Mouse (Mus musculus) hindbrain, embryonic 12.5 days (tissue): Measurements from ENCODE around the gene Fam198a. TPM values are rescaled to one million over a fixed set of nuclear protein-coding genes. Genes with fewer than 3 reads are reported as not detected.

Experiments used
- ATAC-seq: fragments of 200-750 bp; cut with Nextera tagmentation; 2 replicates; pipeline ENCODE4 v1.8.0; 2017; ENCODE audit warnings: moderate TSS enrichment; ENCODE audit not compliant: low FRiP score
- H3K27ac ChIP-seq: fragments of 300-500 bp; sonication (generic); 2 replicates; pipeline ENCODE4 v1.5.1; 2016; ENCODE audit warnings: mild to moderate bottlenecking
- H3K27me3 ChIP-seq: fragments of 300-500 bp; sonication (generic); 2 replicates; pipeline ENCODE4 v1.6.1; 2016; ENCODE audit warnings: mild to moderate bottlenecking
- H3K36me3 ChIP-seq: fragments of 300-500 bp; sonication (generic); 2 replicates; pipeline ENCODE4 v1.6.1; 2016; ENCODE audit warnings: mild to moderate bottlenecking
- H3K4me1 ChIP-seq: fragments of 300-500 bp; sonication (generic); 2 replicates; pipeline ENCODE4 v1.6.1; 2016
- H3K4me2 ChIP-seq: fragments of 300-500 bp; sonication (generic); replicated peaks from 2 replicates; pipeline ENCODE4 v1.6.1; 2016; ENCODE audit warnings: mild to moderate bottlenecking
- H3K4me3 ChIP-seq: fragments of 300-500 bp; sonication (generic); 2 replicates; pipeline ENCODE4 v1.5.1; 2016; ENCODE audit warnings: mild to moderate bottlenecking
- H3K9ac ChIP-seq: fragments of 300-500 bp; sonication (generic); 2 replicates; pipeline ENCODE4 v1.6.1; 2016; ENCODE audit warnings: mild to moderate bottlenecking, moderate library complexity
- H3K9me3 ChIP-seq: fragments of 300-500 bp; sonication (generic); replicated peaks from 2 replicates; pipeline ENCODE4 v1.6.1; 2016; ENCODE audit warnings: mild to moderate bottlenecking
- WGBS: fragments of 180-500 bp; shearing (Covaris S2); methylation state at CpG from one replicate; pipeline ENCODE4 v1.1.7; 2016; 5-methylcytosine and 5-hydroxymethylcytosine counted together
- polyA plus RNA-seq: library from polyadenylated mRNA; unstranded; fragments of >200 nt; fragmentation: Nextera tagmentation; extraction: Ambion mirVana; gene quantifications from 2 replicates; pipeline ENCODE4 v1.2.1, GENCODE M21; 2016

Fam198a gene
- polyA plus RNA-seq, 1 experiment from 2014 or later, result 1.8 TPM

DNA sequence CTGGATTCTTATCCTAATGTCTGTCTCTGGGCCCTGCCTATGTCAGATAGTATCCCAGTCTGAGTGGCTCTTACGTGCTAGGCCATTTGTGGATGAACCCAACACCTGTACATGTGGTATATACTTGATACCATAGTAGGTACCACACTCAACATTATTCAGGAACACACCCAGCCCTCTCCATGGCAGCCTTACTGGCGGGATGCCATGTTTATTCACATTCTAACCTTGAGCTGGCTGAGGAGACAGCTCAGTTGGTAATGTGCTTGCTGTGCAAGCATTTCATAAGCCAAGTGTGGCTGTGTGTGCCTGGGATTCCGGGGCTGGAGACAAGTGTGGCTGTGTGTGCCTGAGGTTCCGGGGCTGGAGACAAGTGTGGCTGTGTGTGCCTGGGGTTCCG, 17.5 kb downstream of the Fam198a start:
- 83% methylated on average over 5 of the region's 5 CpGs for WGBS
- H3K9ac ChIP-seq, result no peak overlapping the region

GRCm38 (mm10) chr9:121969841-121970381, 19.1 kb downstream of the Fam198a start:
- no peak overlapping the region for H3K4me3 ChIP-seq
- H3K27ac ChIP-seq, result peak overlapping the region; percentile 3
- H3K9ac ChIP-seq, result no peak overlapping the region
- 54% methylated on average over 5 of the region's 5 CpGs for WGBS
- H3K4me2 ChIP-seq, result no peak overlapping the region
- H3K9me3 ChIP-seq, result no peaks in the 10 kb centered on the region
- H3K27me3 ChIP-seq, result no peaks in the 10 kb centered on the region
- H3K4me1 ChIP-seq, result no peaks in the 10 kb centered on the region; the same call in 1 of the 2 replicates
- ATAC-seq, result no peak
- H3K36me3 ChIP-seq, result no peaks in the 10 kb centered on the region

More for the DNA sequence above, 17.5 kb downstream of the Fam198a start:
- Histone ChIP-seq H3K27ac (no peak overlapping the region), H3K4me3 (no peak overlapping the region), H3K36me3 (no peaks in the 10 kb centered on the region), H3K9me3 (no peaks in the 10 kb centered on the region), H3K27me3 (no peaks in the 10 kb centered on the region), H3K4me1 (no peaks in the 10 kb centered on the region; the same call in 1 of the 2 replicates), H3K4me2 (no peak overlapping the region)
- no peak for ATAC-seq

GRCm38 (mm10) chr9:121973207-121973606, 22.4 kb downstream of the Fam198a start:
- H3K9ac ChIP-seq, result no peak overlapping the region
- no peak overlapping the region for H3K27ac ChIP-seq
- H3K4me2 ChIP-seq, result no peak overlapping the region
- no peaks in the 10 kb centered on the region for H3K27me3 ChIP-seq
- no peak for ATAC-seq
- no peak overlapping the region for H3K4me3 ChIP-seq
- H3K36me3 ChIP-seq, result no peaks in the 10 kb centered on the region
- H3K9me3 ChIP-seq, result no peaks in the 10 kb centered on the region
- 63% methylated on average over 1 of the region's 1 CpGs for WGBS
- H3K4me1 ChIP-seq, result no peaks in the 10 kb centered on the region; the same call in 1 of the 2 replicates

- no peak overlapping the region for H3K9ac ChIP-seq
- H3K27ac ChIP-seq, result no peak overlapping the region
- no peaks in the 10 kb centered on the region for H3K9me3 ChIP-seq
- WGBS, result 85% methylated on average over 12 of the region's 12 CpGs
- no peak for ATAC-seq
- H3K4me2 ChIP-seq, result no peak overlapping the region
- no peak overlapping the region for H3K4me3 ChIP-seq
- no peaks in the 10 kb centered on the region; the same call in 1 of the 2 replicates for H3K4me1 ChIP-seq
- H3K36me3 ChIP-seq, result no peaks in the 10 kb centered on the region
- H3K27me3 ChIP-seq, result no peaks in the 10 kb centered on the region
These were observed 23.6 kb downstream of the Fam198a start for GRCm38 (mm10) chr9:121974141-121974986.

DNA sequence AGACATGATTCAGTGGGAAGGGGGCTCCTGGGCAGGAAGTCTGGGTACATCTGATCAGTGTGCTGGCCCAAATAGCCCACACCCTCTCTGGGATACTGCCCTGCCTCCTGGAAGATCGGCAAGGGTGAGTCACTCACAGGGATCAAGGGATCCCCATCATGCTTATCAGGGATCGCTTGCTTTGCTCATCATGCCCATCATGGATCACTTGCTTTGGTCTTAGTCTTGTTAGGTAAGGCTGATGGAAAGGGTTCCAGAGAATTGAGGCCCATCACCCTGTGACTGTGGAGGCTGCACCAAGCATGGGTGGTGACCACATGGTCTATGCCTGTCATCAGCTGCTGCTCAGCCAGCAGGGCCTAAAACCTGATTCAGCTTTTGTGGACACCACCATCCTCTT, 24.5 kb downstream of the Fam198a start:
- WGBS, result 93% methylated on average over 2 of the region's 2 CpGs
- ATAC-seq, result no peak
- Histone ChIP-seq H3K27ac (no peak overlapping the region), H3K27me3 (no peaks in the 10 kb centered on the region), H3K9me3 (no peaks in the 10 kb centered on the region), H3K4me1 (no peaks in the 10 kb centered on the region), H3K4me2 (no peak overlapping the region), H3K4me3 (no peak overlapping the region), H3K9ac (no peak overlapping the region), H3K36me3 (no peaks in the 10 kb centered on the region)

DNA sequence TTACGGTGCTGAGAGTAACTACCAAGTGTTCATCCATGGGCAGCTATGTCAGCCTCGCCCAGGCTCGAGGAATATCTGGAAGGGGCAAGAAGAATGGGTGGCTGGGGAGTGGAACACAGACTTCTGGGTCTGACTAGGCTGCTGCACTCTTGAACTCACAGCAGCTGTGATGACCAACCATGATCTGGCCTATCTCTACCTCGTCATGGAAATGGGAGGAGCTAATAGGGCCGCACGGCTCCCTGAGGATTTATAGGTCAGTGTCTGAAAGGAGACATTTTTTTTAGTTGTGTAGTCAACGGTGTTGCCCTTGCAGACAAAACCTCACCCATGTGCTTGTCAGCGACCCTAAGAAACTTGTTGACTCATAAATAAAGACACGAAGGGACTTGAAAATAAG, 30.3 kb downstream of the Fam198a start:
- 88% methylated on average over 9 of the region's 9 CpGs for WGBS
- Histone ChIP-seq H3K4me1 (peaks cover 5% of the 10 kb centered on the region), H3K27me3 (no peaks in the 10 kb centered on the region), H3K4me3 (no peak overlapping the region), H3K36me3 (peaks cover 12% of the 10 kb centered on the region), H3K9me3 (no peaks in the 10 kb centered on the region), H3K4me2 (no peak overlapping the region), H3K9ac (no peak overlapping the region), H3K27ac (no peak overlapping the region)
- no peak for ATAC-seq

- no peak for ATAC-seq
- Histone ChIP-seq H3K4me3 (no peak overlapping the region), H3K27ac (no peak overlapping the region), H3K9me3 (no peaks in the 10 kb centered on the region), H3K4me2 (no peak overlapping the region), H3K4me1 (peaks cover 5% of the 10 kb centered on the region), H3K9ac (no peak overlapping the region), H3K36me3 (peaks cover 12% of the 10 kb centered on the region), H3K27me3 (no peaks in the 10 kb centered on the region)
- 83% methylated on average over 10 of the region's 10 CpGs for WGBS
These were observed 30.8 kb downstream of the Fam198a start for GRCm38 (mm10) chr9:121981466-121982105.

DNA sequence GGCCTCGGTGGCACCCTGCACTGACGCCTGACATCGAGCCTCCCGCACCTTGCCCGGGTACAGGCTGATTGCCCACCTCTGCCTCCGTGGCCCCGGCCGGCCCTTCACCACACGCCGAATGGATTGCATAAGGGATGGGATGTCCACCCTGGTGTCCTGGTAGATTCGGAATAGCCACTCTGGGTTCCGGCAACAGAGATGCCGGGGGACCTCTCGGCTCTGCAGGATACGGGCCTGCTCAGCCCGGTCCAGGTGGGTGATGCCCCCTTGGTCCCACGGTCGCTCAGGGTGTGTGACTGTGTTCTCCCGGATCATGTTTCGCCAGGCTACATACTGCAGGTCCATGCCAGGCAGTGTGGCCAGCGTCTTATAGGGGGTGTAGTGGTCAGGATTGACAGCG, 31.4 kb downstream of the Fam198a start:
- H3K4me2 ChIP-seq, result no peak overlapping the region
- WGBS, result 92% methylated on average over 22 of the region's 22 CpGs
- H3K36me3 ChIP-seq, result peaks cover 12% of the 10 kb centered on the region
- no peak overlapping the region for H3K9ac ChIP-seq
- no peak for ATAC-seq
- H3K27me3 ChIP-seq, result no peaks in the 10 kb centered on the region
- peaks cover 5% of the 10 kb centered on the region for H3K4me1 ChIP-seq
- H3K9me3 ChIP-seq, result no peaks in the 10 kb centered on the region
- no peak overlapping the region for H3K4me3 ChIP-seq
- no peak overlapping the region for H3K27ac ChIP-seq

GRCm38 (mm10) chr9:121982665-121983064, 31.9 kb downstream of the Fam198a start:
- ATAC-seq, result no peak
- 90% methylated on average over 15 of the region's 15 CpGs for WGBS
- H3K9ac ChIP-seq, result no peak overlapping the region

GRCm38 (mm10) chr9:121983504-121983903, 32.7 kb downstream of the Fam198a start:
- Histone ChIP-seq H3K27ac (no peak overlapping the region), H3K4me2 (no peak overlapping the region), H3K36me3 (peaks cover 12% of the 10 kb centered on the region), H3K4me3 (no peak overlapping the region), H3K4me1 (peaks cover 5% of the 10 kb centered on the region), H3K9ac (no peak overlapping the region), H3K9me3 (no peaks in the 10 kb centered on the region), H3K27me3 (no peaks in the 10 kb centered on the region)
- peak; percentile 46; the same call in 1 of the 2 replicates for ATAC-seq
- WGBS, result 57% methylated on average over 15 of the region's 15 CpGs

More at GRCm38 (mm10) chr9:121982665-121983064, 31.9 kb downstream of the Fam198a start:
- no peak overlapping the region for H3K4me2 ChIP-seq
- no peaks in the 10 kb centered on the region for H3K27me3 ChIP-seq
- no peak overlapping the region for H3K4me3 ChIP-seq
- peaks cover 5% of the 10 kb centered on the region for H3K4me1 ChIP-seq
- no peak overlapping the region for H3K27ac ChIP-seq
- H3K9me3 ChIP-seq, result no peaks in the 10 kb centered on the region
- H3K36me3 ChIP-seq, result peaks cover 12% of the 10 kb centered on the region

DNA sequence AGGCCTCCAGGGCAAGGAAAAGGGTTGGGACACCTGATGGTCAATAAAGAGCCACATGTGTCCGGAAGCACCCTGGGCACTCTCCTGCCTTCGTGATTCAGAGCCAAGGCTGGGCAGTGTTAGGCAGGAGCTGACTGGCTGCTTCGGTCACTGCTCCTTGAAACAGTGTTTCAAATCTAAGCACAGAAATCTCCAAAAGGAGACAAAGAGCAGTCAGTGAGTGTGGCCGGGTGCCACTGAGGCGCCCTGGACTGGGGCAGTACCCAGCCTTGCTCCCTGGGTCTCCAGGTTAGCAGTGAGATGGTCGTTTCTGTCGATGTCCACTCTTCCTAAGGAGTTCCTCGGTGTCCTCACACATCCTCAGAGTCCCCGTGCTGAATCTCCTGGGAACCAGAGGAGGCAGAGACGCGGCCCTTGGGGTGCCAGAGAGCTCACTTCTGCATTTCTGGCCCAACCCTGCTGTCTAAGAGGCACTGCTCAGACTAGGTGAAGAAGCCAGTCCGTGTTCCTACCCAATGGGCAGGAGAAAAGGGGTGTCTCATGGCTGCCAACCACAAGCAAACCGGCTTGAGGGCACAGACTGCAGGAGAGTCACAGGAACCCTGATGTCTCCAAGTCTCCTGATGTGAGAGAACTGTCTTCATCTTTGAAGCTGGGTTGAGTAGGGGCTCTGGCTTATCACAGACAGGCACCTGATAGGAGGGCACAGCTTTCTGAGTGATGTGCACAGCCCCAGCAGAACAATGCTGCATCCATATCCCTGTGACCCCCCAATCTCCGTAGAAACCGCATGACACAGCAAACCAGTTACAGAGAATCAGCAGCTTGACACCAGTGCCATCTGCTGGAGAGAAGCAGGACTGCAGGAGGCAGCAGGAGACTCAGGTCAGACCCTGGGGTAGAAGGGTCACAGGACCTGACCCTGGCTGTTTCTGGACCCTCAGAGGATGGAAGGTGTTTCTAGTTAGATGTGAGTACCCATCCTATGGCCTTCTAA, 34.0 kb downstream of the Fam198a start:
- no peaks in the 10 kb centered on the region for H3K9me3 ChIP-seq
- peaks cover 10% of the 10 kb centered on the region for H3K4me1 ChIP-seq
- ATAC-seq, result peak; percentile 51
- H3K9ac ChIP-seq, result no peak overlapping the region
- 71% methylated on average over 15 of the region's 15 CpGs for whole genome bisulfite sequencing
- no peak overlapping the region for H3K27ac ChIP-seq
- H3K4me3 ChIP-seq, result no peak overlapping the region
- peaks cover 12% of the 10 kb centered on the region for H3K36me3 ChIP-seq
- no peaks in the 10 kb centered on the region for H3K27me3 ChIP-seq
- no peak overlapping the region for H3K4me2 ChIP-seq
